Mouse (Mus musculus) layer of hippocampus, postnatal 10 days (tissue): ENCODE data around the gene Slc25a48. TPM values are rescaled to one million over a fixed set of nuclear protein-coding genes. Genes with fewer than 3 reads are reported as not detected.

Source experiments
- DNase-seq, 2 experiments: peaks; one replicate each; pipeline ENCODE4 v3.0.0; 2021; ENCODE audit warnings: low spot score in 2 of 2
- long read RNA-seq: library from polyadenylated mRNA; stranded (forward); transcript quantifications from one replicate; pipeline ENCODE4 v2.0.0, GENCODE M21; 2023
- total RNA-seq, 2 experiments: library from RNA; stranded (reverse); gene quantifications; 2 replicates each; pipeline ENCODE4 v1.2.3; 2021

Slc25a48 gene
- total RNA-seq: not detected
- long read RNA-seq: 0 reads

DNA sequence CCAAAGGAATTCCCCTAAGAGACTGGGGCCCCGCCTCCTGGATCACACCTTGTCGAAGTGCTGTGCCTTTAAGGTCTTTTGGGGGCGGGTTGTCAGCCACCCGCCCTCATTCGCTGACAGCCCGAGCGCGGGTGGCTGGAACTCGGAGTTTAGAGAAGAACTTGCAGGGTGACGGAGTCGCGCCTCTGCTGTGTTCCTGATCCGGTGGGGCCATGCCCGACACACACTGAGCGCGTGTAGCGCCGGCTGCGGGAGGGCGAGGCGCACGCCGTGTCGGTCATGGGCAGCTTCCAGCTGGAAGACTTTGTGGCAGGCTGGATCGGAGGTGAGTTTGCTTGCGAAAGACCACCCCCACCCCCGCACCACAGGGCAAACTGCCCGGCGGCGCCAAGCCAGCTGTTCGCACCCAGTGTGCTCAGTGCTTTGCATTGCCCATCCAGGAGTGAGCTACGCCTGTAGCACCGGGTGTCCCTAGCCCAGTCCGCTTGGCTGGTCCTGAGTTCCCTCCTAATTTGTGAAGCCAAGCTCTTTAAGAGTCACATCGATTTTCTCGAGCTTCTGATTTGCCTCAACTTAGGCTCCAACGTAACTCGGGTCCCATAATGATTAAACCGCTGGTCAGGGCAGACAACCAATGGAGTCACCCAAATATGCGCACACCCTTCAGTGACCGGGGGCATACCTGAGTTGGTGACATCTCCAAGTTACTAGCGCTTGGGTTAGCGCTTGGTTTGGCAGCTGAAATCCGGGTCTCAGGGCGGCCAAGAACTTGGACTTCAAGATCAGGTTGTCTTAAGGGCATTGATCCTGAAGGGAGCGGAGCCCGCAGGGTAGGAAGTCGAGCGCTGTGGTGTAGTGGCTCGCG, at the start of gene Slc25a48:
Gene Slc25a48, plus strand, starts transcription at position 145 of the 865 bp plus-strand sequence.
- no peak for DNase-seq

DNA sequence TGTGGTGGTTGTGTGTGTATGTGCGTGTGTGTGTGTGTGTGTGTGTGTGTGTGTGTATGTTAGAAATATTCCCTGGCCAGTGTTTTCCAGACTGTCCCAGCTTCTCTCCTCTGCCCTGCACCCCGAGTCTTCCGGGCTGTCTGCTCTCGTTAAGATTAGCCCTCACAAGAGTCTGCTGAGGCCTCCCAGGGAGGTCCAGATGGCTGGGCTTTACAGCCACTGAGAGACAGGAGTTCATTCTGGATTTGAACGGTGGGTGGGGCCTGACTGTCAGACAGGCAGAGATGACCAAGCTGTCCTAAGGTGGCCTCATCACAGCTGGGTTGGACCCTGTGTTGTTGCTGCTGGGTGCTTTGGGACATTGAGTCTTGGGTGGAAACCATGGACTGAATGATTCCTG, 40.6 kb upstream of the Slc25a48 start:
- DNase-seq: no peak

GRCm38 (mm10) chr13:56401186-56401585, 37.0 kb upstream of the Slc25a48 start:
- DNase-seq: no peak

DNA sequence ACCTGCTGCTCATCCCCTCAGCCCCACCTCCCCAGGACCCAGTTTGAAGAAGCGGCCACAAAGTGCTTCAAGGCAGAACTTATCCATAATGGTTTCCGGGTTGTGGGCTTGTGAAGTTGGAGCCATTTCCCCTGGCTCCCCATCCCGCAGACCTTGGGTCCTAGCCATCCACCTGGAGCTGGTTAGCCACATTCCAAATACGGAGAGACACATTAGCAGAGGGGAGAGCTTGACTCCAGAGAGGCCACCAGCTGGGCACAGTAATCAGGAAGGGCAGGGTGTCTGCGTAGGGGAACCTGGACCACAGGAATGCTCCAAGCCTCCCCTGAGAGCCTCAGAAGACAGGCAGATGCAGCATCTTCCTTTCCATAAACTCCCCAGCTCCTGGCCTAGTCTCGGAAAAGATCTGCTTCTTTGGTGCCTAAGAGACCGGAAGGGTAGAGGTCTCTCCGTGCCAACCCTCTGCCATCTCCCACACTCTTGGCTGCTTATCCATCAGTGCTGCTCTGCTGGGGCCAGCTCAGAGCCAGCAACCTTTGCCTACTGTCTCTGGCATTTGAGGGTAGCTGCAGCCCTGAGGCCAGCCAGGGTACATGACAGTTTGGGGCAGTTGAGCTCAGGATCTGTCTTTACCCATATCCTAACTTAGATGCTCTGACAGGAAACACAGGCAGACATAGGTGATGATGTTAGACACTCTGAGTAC, 34.6 kb upstream of the Slc25a48 start:
- DNase-seq: no peak

DNA sequence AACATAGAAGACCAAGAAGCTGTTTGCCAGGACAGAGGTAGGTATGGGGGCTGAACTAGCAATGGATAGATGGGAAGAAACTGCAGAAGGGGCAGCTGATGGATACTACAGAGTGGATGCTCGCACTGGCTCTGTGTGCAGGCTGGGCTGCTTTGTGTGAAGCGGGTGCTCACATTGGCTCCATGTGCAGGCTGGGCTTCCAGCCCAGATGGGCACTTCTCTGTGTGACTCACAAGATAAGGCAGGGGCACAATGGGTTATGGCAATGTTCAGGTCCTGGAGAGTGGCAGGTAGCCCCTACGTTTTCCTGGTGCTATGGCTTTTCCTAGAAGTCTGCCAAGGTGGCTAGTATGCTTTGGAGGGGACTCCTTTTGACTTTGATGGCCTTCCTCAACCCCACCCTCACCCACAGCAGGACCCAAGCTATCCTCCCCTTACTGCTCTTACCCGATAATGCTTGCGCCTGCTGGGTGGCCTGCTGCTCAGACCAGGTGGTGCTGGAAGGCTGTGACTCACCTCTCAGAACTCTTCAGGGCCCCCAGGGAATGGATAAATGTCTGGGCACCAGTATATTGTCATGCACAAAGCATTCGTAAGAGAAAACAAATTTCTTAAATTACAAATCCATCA, 33.5 kb upstream of the Slc25a48 start:
- DNase-seq: no peak

- DNase-seq: no peak
These were observed 25.8 kb upstream of the Slc25a48 start for GRCm38 (mm10) chr13:56412286-56412873.

GRCm38 (mm10) chr13:56418685-56419483, 19.3 kb upstream of the Slc25a48 start:
- DNase-seq: no peak

DNA sequence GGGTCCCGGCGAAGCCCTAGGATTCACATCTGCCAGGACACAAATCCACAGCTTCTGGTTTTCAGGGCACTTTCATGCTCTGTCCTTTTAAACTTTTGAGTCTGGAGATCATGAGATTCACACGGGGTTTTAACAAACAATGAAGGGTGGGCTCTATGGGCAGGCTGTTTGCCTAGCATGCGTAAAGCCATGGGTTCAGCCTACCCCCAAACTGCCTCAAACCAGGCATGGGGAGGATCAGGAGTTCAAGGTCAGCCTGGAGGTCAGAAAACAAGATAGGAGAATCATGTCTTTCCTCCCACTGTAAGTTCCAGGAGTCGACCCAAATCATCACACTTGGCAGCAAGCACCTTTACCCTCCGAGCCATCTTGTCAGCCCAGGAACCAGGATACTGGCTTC, 18.6 kb upstream of the Slc25a48 start:
- DNase-seq: no peak

DNA sequence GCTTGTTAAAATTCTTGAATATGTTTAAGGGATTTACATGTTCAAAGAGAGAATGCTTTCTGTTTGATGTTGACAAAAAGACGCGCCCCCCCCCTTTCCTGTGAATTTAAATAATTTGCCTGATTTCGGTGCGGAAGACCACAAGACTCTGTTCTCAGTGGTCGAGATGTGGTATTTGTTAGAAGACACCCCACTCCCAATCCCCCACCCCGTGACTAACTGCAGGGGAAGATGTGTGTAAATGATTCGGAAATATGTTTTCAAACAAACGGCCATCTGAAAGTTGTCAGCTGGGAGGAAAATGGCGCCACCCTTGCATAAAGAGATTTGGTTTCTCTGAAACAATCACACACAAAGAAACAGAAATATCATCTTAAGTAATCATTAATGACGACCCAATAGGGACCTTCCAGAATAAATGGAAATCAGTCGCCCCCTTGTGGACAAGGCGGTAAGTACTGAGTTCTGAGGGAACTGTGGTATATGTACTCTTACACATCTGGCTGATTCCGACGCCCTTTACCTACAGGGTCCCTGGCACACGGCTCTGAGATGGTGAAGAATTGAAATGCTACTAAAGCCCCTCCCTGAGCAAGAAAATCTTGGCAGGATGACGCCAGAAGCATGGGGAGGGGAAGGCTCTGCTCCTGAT, 16.0 kb upstream of the Slc25a48 start:
- peak; percentile 82 to 83 for DNase-seq

DNA sequence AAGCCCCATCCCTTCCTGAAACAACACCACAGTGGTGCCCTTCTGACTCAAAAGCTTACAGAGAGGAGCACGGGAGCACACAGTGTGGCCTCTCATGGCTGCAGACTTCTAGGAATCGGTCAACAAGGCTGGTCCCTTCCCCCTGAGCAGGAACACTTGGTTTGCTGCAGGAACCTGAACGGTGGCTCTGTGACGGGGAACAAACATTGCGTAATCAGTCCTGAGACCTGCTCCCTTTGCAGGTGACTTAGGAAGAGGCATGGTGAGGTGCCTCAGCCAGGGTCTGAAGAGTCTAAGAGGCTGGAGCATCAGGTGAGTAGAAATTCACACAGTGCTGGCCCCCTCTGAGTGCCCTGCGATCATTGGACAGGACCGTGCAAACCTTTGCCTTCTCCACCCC, 12.2 kb upstream of the Slc25a48 start:
- DNase-seq: no peak

DNA sequence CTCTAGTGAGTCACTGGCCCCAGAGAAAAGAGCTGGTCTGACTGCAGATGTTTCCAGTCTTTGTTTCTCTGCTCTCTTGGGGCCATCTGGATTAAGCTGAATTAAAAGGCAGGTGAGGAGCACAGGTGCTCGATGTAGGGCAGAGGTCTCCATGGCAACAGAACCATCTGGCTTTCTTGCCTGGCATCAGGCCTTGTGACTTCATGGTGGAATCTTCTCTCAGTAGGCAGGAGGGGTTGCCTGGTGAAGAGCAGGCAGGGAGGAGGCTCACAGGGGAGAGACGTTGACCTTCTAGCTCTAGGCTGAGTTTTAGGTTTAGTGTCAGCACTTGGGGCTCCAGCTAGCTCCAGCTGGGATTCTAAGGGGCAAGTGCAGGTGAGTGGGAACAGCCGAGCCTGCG, 11.8 kb upstream of the Slc25a48 start, which contains the start of gene Gm3045:
Gene Gm3045, plus strand, starts transcription at position 230 of the 400 bp plus-strand sequence.
- DNase-seq: no peak

DNA sequence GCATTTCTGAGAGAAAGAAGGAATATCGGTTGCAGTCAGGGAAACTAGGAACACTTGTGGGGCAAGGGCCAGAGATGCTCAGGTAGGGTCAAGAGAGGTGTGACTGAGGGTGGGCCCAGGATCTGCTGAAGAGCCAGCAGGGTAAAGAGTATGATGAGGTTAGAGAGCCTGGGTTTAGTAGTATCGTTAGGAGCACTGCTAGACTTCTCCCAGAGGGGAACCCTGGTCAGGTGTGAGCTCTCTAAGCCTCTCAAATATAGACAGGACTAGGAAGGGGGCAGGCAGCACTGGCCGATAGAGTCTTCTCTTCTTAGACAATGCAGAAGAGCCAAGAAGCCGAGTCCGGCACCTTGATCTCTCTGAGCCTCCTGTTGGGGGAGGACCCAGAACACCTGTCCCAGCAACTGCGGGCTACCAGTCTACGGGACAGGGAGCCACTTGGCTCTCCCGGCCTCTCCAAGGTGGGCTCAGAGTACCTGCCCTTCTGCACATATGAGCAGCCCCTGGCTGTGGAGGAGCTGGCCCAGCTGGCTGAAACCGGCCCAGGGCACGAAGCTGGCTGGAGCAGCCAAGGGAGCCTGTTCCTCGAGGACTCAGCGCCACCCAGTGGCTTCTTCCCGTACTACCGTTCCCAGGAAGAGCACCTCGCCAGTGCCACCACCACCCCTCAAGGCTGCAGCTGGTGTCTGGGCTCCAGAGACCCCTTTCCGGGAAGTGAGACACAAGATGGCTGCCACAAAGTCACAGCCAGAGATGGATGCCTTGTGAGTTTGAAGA, 9.2 kb upstream of the Slc25a48 start:
- DNase-seq: peak; percentile 86 to 88

DNA sequence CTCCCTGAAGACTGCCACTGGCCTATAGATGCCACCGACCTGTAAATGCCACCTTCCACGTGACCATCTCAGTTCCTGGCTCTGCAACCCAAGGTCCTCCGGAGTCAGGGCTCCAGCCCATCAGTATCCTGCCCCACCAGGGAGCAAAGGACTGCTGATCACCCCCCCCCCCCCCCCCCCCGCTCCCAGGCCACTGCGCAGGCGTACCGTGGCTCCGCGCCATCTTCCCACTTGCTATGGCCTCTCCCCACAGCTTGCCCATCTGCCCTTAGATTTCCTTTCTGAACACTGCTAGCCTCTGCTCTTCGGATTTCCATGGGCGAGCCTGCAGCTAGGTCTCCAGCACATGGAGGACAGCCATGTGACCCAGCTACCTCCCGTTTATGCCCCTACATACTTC, 5.7 kb upstream of the Slc25a48 start:
- no peak for DNase-seq

- peak; percentile 81 to 85 for DNase-seq
These were observed 4.7 kb upstream of the Slc25a48 start for GRCm38 (mm10) chr13:56433466-56433865.

- no peak for DNase-seq
These were observed 3.8 kb upstream of the Slc25a48 start for GRCm38 (mm10) chr13:56434311-56434751.

DNA sequence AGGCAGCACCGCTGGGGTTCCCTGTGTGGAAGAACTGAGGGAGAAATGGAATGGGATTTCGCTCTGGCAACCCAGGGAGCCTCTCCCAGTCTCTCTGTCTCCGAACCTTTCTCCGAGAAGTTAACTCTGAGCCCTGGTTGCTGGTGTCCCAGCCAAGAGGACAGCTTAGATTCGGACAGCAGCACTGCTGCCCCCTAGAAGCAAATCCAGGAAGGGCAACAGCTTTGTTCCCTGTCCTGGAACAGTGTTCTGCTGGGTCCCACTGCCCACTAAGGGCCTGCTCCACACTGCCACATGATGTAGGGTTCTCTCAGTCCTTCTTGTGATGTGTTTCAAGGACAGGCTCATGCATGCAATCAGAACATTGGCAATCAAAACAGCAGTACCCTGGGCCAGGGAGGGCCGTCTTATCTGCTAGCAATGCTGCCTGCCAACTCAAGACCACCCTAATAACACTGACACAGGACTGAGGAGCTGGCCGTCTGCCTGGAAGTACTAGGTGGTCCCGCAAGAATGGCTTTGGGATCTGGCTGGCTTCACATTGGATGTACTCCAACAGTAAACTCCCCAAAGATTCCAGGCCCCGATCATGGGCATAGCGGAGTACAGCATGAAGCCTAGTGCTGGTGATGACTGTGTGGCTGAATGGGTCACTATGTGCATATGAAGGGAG, 2.4 kb upstream of the Slc25a48 start:
- no peak for DNase-seq

- DNase-seq: no peak
These were observed 5.3 kb downstream of the Slc25a48 start for GRCm38 (mm10) chr13:56443411-56443810.

GRCm38 (mm10) chr13:56444112-56444511, 6.0 kb downstream of the Slc25a48 start:
- DNase-seq: no peak

GRCm38 (mm10) chr13:56444996-56445395, 6.8 kb downstream of the Slc25a48 start:
- DNase-seq: no peak
